Mouse (Mus musculus): ENCODE measurements around the gene Scd2.
"Not testable (repeated sequence)": the region's sequence is repeated elsewhere in the genome, so short reads cannot be mapped to it uniquely, and the experiment has no call there.

The Scd2 gene

GRCm38 (mm10) chr19:44266458-44266823 lies 27.0 kb upstream of the Scd2 start:
- in situ Hi-C loops (cut with MboI; ENCODE audit: low pct_unique_long_range_greater_than_20kb in 1 of 2, low sequenced_read_pairs in 2 of 2, unreplicated experiment in 1 of 2): no loop called here

GRCm38 (mm10) chr19:44266824-44267498 lies 26.5 kb upstream of the Scd2 start:
- in situ Hi-C loops (cut with MboI; ENCODE audit: low pct_unique_long_range_greater_than_20kb in 1 of 2, low sequenced_read_pairs in 2 of 2, unreplicated experiment in 1 of 2): no loop called here

GRCm38 (mm10) chr19:44267499-44268002 lies 25.9 kb upstream of the Scd2 start:
- in situ Hi-C loops (cut with MboI; ENCODE audit: low pct_unique_long_range_greater_than_20kb in 1 of 2, low sequenced_read_pairs in 2 of 2, unreplicated experiment in 1 of 2): no loop called here

- in situ Hi-C loops (cut with MboI; ENCODE audit: low pct_unique_long_range_greater_than_20kb in 1 of 2, low sequenced_read_pairs in 2 of 2, unreplicated experiment in 1 of 2): no loop called here
These were observed 19.8 kb upstream of the Scd2 start for GRCm38 (mm10) chr19:44273711-44274110.

GRCm38 (mm10) chr19:44274452-44274851 lies 19.0 kb upstream of the Scd2 start:
- in situ Hi-C loops (cut with MboI; ENCODE audit: low pct_unique_long_range_greater_than_20kb in 1 of 2, low sequenced_read_pairs in 2 of 2, unreplicated experiment in 1 of 2): no loop called here

- in situ Hi-C loops (cut with MboI; ENCODE audit: low pct_unique_long_range_greater_than_20kb in 1 of 2, low sequenced_read_pairs in 2 of 2, unreplicated experiment in 1 of 2): no loop called here
These were observed 18.1 kb upstream of the Scd2 start for GRCm38 (mm10) chr19:44275418-44275817.

GRCm38 (mm10) chr19:44276861-44277260 lies 16.6 kb upstream of the Scd2 start:
- in situ Hi-C loops (cut with MboI; ENCODE audit: low pct_unique_long_range_greater_than_20kb in 1 of 2, low sequenced_read_pairs in 2 of 2, unreplicated experiment in 1 of 2): no loop called here

- in situ Hi-C loops (cut with MboI; ENCODE audit: low pct_unique_long_range_greater_than_20kb in 1 of 2, low sequenced_read_pairs in 2 of 2, unreplicated experiment in 1 of 2): no loop called here
These were observed 15.5 kb upstream of the Scd2 start for GRCm38 (mm10) chr19:44277931-44278330.

- in situ Hi-C loops (cut with MboI; ENCODE audit: low pct_unique_long_range_greater_than_20kb in 1 of 2, low sequenced_read_pairs in 2 of 2, unreplicated experiment in 1 of 2): no loop called here
These were observed 12.7 kb upstream of the Scd2 start for GRCm38 (mm10) chr19:44280755-44281154.

GRCm38 (mm10) chr19:44281825-44282447 lies 11.5 kb upstream of the Scd2 start:
- in situ Hi-C loops (cut with MboI; ENCODE audit: low pct_unique_long_range_greater_than_20kb in 1 of 2, low sequenced_read_pairs in 2 of 2, unreplicated experiment in 1 of 2): not testable (repeated sequence)

- in situ Hi-C loops (cut with MboI; ENCODE audit: low pct_unique_long_range_greater_than_20kb in 1 of 2, low sequenced_read_pairs in 2 of 2, unreplicated experiment in 1 of 2): no loop called here
These were observed 10.8 kb upstream of the Scd2 start for GRCm38 (mm10) chr19:44282534-44283156.

GRCm38 (mm10) chr19:44283157-44284024 lies 10.1 kb upstream of the Scd2 start:
- in situ Hi-C loops (cut with MboI; ENCODE audit: low pct_unique_long_range_greater_than_20kb in 1 of 2, low sequenced_read_pairs in 2 of 2, unreplicated experiment in 1 of 2): no loop called here

GRCm38 (mm10) chr19:44284025-44284695 lies 9.3 kb upstream of the Scd2 start:
- in situ Hi-C loops (cut with MboI; ENCODE audit: low pct_unique_long_range_greater_than_20kb in 1 of 2, low sequenced_read_pairs in 2 of 2, unreplicated experiment in 1 of 2): no loop called here

- in situ Hi-C loops (cut with MboI; ENCODE audit: low pct_unique_long_range_greater_than_20kb in 1 of 2, low sequenced_read_pairs in 2 of 2, unreplicated experiment in 1 of 2): no loop called here
These were observed 8.8 kb upstream of the Scd2 start for GRCm38 (mm10) chr19:44284723-44285122.

GRCm38 (mm10) chr19:44285554-44285953 lies 7.9 kb upstream of the Scd2 start:
- in situ Hi-C loops (cut with MboI; ENCODE audit: low pct_unique_long_range_greater_than_20kb in 1 of 2, low sequenced_read_pairs in 2 of 2, unreplicated experiment in 1 of 2): no loop called here

GRCm38 (mm10) chr19:44286109-44286508 lies 7.4 kb upstream of the Scd2 start:
- in situ Hi-C loops (cut with MboI; ENCODE audit: low pct_unique_long_range_greater_than_20kb in 1 of 2, low sequenced_read_pairs in 2 of 2, unreplicated experiment in 1 of 2): no loop called here

- in situ Hi-C loops (cut with MboI; ENCODE audit: low pct_unique_long_range_greater_than_20kb in 1 of 2, low sequenced_read_pairs in 2 of 2, unreplicated experiment in 1 of 2): no loop called here
These were observed 5.9 kb upstream of the Scd2 start for GRCm38 (mm10) chr19:44287415-44288110.

- in situ Hi-C loops (cut with MboI; ENCODE audit: low pct_unique_long_range_greater_than_20kb in 1 of 2, low sequenced_read_pairs in 2 of 2, unreplicated experiment in 1 of 2): no loop called here
These were observed 1.4 kb upstream of the Scd2 start for GRCm38 (mm10) chr19:44292083-44292482.
